Mouse (Mus musculus): ENCODE results near the gene Rprd1b. TPM values are rescaled to one million over a fixed set of nuclear protein-coding genes. Genes with fewer than 3 reads are reported as not detected.

Gene Rprd1b
- total RNA-seq, 2 experiments from 2014 or later, result 26.1 to 33.0 TPM

DNA sequence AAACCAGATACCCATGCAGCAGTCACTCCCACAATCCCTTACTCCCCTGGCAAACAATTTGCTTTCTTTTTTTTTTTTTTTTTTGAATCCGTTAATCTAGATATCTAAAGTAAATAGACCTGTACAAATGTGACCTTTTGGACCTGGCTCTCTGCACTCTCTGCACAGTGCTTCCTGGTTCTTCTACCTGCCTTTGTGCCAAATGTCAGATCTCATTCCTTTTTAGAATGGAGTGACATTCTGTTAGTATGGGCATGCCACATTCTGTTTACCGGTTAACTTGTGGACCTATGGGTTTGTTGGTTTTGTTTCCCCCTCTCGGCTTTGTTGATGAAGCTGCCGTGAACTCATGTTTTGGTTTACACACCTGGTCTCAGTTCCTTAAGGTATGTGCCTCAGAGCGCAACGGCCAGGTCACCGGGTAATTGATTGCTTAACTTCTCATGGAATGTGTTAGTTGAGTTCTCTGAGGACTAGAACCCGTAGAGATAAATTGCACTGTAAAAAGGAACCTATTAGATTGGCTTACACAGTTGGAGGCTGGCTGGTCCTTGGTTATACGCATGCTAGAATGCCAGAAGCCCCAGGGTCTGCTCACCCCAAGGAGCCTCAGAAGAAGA is 52.4 kb downstream of the Rprd1b start:
- DNase-seq, result no peak

DNA sequence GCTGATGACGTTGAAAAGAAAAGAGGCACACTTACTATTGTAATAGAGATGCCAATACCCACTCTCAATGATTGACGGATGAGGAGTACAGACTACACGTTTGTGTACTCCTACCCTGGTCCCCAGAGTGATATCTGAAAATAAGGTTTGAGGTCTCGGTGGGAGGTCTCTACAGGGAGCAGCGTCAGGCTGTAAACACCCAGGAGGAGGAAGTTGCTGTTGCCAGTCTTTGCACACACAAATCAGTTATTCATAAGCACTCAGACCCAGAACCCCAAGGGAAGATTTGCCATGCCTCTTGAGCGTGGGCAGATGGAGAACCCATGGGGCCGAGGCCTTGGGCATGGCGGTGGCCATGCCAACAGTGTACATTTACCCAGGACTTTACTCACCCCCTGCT is 56.2 kb downstream of the Rprd1b start:
- no peak for DNase-seq

DNA sequence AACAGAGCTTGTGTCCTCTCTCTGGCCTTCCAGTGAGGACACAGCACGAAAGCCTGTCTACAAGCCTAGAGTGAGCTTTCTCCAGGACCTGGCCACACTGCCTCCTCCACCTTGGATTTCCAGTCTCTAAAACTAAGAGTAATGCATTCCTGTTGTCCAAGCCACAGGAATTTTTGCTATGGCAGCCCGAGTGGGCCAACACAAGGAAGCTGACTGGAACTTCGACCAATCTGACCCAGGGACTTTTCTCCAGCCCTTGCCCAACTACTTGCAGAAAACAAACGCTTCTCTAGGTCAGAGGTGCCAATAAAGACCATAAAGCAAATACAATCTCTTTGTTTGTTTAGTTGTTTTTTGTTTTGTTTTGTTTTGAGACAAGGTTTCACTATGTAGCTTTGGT is 61.8 kb downstream of the Rprd1b start:
- no peak for DNase-seq

- DNase-seq, result peak; percentile 40 to 56
These were observed 65.0 kb downstream of the Rprd1b start for GRCm38 (mm10) chr2:158093345-158093744.

GRCm38 (mm10) chr2:158094300-158094699 is 66.0 kb downstream of the Rprd1b start:
- DNase-seq, result peak; percentile 44 to 48

DNA sequence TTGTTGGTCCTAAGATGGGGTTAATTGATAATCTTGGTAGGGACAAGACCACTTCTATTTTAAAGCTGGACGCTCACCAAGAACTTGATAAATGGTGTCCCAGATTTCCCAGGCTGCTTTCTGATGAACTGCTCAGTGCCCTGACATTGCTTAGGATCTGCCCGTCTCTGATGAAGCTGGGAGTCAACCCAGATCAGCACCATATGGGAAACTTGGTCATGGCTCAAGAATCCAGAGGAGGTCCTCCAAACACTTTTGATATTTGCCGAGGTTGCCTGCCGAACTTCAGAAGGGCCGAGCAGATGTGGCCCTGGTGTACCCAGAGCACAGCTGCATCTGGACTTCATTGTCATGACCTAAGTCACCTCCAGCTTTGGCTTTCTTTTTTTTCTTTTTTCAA is 66.5 kb downstream of the Rprd1b start:
- peak; percentile 45 to 55 for DNase-seq

DNA sequence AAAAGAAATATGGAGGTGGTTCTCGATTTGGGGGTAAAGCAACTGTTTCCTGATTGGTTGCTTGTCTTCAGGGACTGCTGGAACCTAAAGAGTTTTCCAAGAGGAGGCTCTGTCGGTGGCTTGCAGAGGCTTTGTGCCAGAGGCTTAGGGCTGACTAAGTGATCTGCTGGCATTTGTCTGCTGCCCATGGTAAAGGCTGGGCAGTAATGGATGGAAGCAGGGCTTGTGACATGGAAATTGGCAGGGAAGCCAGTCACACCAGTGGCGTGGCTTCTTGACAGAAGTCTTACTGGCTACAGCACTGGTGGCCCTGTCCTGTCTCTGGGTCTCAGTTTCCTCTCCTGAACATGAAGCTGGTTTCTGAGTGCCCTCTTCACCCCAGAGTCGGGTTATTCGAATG is 68.8 kb downstream of the Rprd1b start:
- DNase-seq, result no peak

GRCm38 (mm10) chr2:158098730-158099129 is 70.4 kb downstream of the Rprd1b start:
- no peak for DNase-seq

GRCm38 (mm10) chr2:158099537-158099936 is 71.2 kb downstream of the Rprd1b start:
- no peak for DNase-seq

GRCm38 (mm10) chr2:158101768-158102167 is 73.5 kb downstream of the Rprd1b start:
- no peak for DNase-seq

GRCm38 (mm10) chr2:158104966-158105365 is 76.7 kb downstream of the Rprd1b start:
- no peak for DNase-seq

DNA sequence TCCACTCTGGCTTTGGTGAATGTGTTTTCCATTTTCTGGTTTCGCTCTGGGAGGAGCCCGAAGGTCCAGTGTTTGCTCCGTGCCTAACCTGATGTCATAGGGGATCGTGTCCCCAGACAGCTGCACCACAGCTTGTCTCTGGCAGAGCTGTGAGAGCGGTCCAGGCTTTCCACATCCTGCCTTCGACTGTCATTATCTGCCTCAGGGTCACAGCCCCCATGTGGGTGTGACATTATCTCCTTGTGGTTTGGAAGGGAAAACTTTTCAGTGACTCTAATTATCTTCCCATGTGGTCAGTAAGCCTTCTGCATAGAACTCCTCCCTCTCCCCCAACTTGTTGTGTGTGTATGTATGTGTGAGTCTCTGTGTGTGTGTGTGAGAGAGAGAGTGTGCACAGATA is 77.3 kb downstream of the Rprd1b start:
- peak in 1 of 2 experiments; percentile 62 for DNase-seq

GRCm38 (mm10) chr2:158106947-158107587 is 78.8 kb downstream of the Rprd1b start:
- DNase-seq, result peak; percentile 71 to 82

GRCm38 (mm10) chr2:158109516-158109915 is 81.2 kb downstream of the Rprd1b start:
- peak in 1 of 2 experiments; percentile 45 for DNase-seq

DNA sequence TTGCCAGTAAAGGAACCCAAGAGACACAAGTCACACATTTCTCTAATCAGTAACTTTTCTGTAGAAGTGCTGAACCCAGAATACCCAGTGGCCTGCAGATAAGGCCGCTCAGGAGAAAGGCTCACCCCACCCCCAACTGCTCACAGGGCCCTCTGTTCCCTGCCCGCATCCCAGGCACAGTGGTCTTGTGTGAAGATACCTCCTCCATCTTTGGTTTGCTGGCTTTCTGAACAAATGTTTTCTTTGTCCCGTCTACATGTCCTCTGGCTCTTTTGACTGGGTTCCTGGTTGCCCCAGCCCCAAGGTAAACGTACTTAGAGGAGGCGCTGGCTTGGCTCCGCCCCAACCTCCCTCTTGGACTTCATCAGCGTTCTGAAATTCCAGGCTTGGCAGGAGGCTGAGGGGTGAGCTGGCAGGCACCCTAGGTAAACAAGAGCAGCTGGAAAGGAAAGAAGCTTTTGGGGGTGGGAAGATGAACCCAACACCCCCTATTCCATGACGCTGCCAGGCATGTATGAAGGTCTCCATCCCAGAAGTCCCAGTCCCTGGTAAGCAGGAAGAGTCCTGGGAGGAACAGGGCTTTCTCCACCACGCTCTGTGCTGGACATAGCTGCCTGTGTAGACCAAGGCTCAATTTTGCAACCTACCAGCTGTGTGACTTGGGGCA is 85.4 kb downstream of the Rprd1b start:
- DNase-seq, result peak; percentile 89 to 91

DNA sequence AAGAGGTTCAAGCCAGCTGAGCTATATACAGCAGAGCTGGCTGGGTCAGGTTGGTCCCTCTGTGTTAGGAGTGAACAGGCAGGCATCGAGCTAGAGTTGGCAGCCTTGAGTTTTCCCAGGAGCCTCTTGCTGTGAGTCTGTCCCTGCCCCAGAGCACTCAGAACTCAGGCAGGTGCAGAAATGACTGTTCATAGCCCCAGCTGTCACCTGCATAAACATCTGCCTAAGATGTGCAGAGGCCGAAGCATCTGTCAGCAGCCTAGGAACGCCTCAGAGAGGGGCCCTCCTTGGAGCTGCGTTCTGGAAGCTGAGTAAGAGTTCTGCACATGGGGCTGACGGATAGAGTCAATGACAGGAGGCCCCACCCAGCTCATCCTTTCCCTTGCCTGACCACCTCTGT is 86.6 kb downstream of the Rprd1b start:
- DNase-seq, result peak in 1 of 2 experiments; percentile 32

- peak in 1 of 2 experiments; percentile 30 for DNase-seq
These were observed 87.6 kb downstream of the Rprd1b start for GRCm38 (mm10) chr2:158115838-158116453.

GRCm38 (mm10) chr2:158116653-158117052 is 88.4 kb downstream of the Rprd1b start:
- no peak for DNase-seq

- no peak for DNase-seq
These were observed 90.8 kb downstream of the Rprd1b start for GRCm38 (mm10) chr2:158119145-158119544.

DNA sequence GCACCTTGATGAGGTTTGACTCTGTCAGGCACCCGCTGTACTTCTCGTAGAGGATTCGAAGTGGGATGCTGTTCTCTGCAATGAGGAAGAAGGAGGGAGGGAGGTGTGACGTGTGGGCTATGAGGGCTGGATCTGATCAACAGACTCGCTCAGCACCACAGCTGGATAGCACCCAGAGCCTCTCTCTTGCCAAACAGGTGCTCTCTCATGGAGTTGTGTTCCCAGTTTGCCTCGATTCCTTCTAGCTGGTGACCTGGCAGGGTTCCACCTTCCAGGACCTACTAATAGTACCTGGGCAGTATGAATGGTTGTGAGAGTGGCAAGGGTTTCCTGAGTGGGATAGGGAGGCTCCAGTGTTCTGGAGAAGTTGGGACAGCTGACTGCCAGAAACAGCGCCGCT is 91.9 kb downstream of the Rprd1b start:
- DNase-seq, result no peak

DNA sequence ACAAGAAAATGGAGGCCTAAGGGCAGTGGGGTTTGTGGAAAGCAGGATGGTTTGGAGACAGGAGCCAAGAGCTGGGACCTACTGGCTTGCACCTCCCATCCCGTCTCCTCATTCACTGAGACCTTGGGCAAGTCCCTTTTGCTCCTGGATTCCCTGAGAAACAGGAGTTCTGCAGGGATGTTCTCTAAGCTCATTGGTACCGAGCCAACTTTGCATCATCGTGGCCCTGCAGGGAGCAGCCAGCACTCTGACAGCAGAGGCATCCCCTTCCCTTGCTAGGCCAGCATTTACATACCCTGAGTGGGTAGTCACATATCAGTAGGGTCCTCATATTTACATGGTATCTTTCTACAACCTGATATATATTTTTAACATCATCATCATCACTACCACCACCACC is 92.6 kb downstream of the Rprd1b start:
- no peak for DNase-seq

GRCm38 (mm10) chr2:158121645-158122326 is 93.5 kb downstream of the Rprd1b start:
- DNase-seq, result peak; percentile 90 to 91
